Mouse (Mus musculus): ENCODE measurements around the gene Ttc7b. TPM values are rescaled to one million over a fixed set of nuclear protein-coding genes. Genes with fewer than 3 reads are reported as not detected.

Ttc7b gene
- polyA plus RNA-seq, 1 experiment = 20.4 TPM

DNA sequence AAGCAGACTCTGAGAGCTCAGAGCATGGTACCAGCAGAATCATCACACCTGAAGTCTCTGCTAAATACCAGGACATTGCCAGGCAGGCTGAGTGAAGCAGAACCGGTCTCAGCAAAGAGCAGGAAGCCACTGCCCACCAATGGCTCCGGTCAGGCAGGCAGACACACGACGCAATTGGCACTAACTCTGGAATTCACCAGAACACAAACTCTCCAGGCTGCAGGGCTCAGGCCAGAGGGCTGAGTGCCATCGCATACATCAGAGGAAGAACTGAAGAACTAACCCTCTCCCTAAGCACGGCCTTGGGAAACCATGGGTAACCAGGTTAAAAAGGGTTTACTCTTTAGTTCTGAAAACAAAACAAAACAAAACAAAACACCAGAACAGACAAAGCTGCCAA is 73.5 kb downstream of the Ttc7b start:
- Histone ChIP-seq H3K36me3 (ENCODE audit: control insufficient read depth, insufficient read depth, low read length) (no peaks in the 10 kb centered on the region), H3K4me3 (ENCODE audit: extremely low read depth, insufficient read depth, insufficient read length) (no peak overlapping the region), H3K27me3 (ENCODE audit: control insufficient read depth, insufficient read depth, low read length) (no peaks in the 10 kb centered on the region), H3K27ac (ENCODE audit: insufficient read depth, low read length) (no peak overlapping the region), H3K4me1 (ENCODE audit: control insufficient read depth, insufficient read depth, insufficient read length) (peaks cover 22% of the 10 kb centered on the region; the same call in 1 of the 2 replicates)
- TF ChIP-seq CTCF (IDR thresholded peaks at IDR 0.05; ENCODE audit: extremely low read depth, insufficient read depth, insufficient read length, insufficient replicate concordance) (no peak), POLR2A (IDR thresholded peaks at IDR 0.05; ENCODE audit: low read depth, low read length) (no peak)
- WGBS = 78% methylated on average over 6 of the region's 6 CpGs
- DNase-seq (ENCODE audit: low read depth in 1 of 2, low spot score in 2 of 2) = no peak

DNA sequence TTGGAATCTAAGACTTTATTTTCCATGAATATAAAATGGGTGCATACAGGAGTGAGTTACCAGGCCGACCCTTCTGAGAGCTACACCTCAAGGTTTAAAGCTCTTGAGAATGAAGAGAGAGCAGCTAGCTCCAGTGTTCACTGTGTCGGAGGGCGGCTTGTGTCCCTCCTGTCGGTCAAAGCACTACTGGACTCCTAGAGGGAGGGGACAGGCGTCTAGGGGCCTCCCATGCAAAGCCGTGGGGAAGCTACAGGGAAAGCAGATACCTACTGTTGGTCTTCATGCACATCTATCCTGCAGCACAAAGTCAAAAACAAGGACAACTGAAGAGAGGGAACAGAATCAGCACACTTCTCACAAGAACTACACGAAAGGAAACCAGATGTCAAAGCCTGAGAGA is 74.9 kb downstream of the Ttc7b start:
- Histone ChIP-seq H3K36me3 (ENCODE audit: control insufficient read depth, insufficient read depth, low read length) (no peaks in the 10 kb centered on the region), H3K4me3 (ENCODE audit: extremely low read depth, insufficient read depth, insufficient read length) (no peak overlapping the region), H3K4me1 (ENCODE audit: control insufficient read depth, insufficient read depth, insufficient read length) (peaks cover 22% of the 10 kb centered on the region; the same call in 1 of the 2 replicates), H3K27ac (ENCODE audit: insufficient read depth, low read length) (peak overlapping the region; percentile 49), H3K27me3 (ENCODE audit: control insufficient read depth, insufficient read depth, low read length) (no peaks in the 10 kb centered on the region)
- 89% methylated on average over 7 of the region's 7 CpGs for WGBS
- no peak for DNase-seq (ENCODE audit: low read depth in 1 of 2, low spot score in 2 of 2)
- TF ChIP-seq POLR2A (IDR thresholded peaks at IDR 0.05; ENCODE audit: low read depth, low read length) (no peak), CTCF (IDR thresholded peaks at IDR 0.05; ENCODE audit: extremely low read depth, insufficient read depth, insufficient read length, insufficient replicate concordance) (no peak)

DNA sequence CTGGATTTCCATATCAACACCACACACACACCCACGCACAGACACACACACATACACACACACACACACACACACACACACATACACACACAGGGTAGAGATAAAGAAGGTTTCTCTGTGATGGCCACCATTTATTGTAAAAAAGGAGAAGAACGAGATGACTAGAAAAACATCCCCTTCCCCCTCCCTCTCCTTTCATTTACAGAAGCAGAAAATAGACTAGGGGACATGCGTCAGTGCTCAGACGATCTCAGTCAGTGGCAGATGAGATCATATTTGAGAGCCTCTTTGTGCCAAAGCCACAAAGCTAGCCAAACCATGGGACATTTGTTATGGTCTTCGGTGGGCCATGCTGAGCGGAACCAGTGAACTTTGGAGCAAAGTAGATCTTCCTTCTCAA is 75.4 kb downstream of the Ttc7b start:
- Histone ChIP-seq H3K4me3 (ENCODE audit: extremely low read depth, insufficient read depth, insufficient read length) (no peak overlapping the region), H3K27ac (ENCODE audit: insufficient read depth, low read length) (peak overlapping the region; percentile 65; the same call in 1 of the 2 replicates), H3K36me3 (ENCODE audit: control insufficient read depth, insufficient read depth, low read length) (no peaks in the 10 kb centered on the region), H3K27me3 (ENCODE audit: control insufficient read depth, insufficient read depth, low read length) (no peaks in the 10 kb centered on the region), H3K4me1 (ENCODE audit: control insufficient read depth, insufficient read depth, insufficient read length) (peaks cover 22% of the 10 kb centered on the region; the same call in 1 of the 2 replicates)
- peak; percentile 14 to 50 for DNase-seq (ENCODE audit: low read depth in 1 of 2, low spot score in 2 of 2)
- no peak for TF ChIP-seq POLR2A (IDR thresholded peaks at IDR 0.05; ENCODE audit: low read depth, low read length)
- TF ChIP-seq CTCF (IDR thresholded peaks at IDR 0.05; ENCODE audit: extremely low read depth, insufficient read depth, insufficient read length, insufficient replicate concordance) = no peak
- 50% methylated on average over 6 of the region's 6 CpGs for WGBS

DNA sequence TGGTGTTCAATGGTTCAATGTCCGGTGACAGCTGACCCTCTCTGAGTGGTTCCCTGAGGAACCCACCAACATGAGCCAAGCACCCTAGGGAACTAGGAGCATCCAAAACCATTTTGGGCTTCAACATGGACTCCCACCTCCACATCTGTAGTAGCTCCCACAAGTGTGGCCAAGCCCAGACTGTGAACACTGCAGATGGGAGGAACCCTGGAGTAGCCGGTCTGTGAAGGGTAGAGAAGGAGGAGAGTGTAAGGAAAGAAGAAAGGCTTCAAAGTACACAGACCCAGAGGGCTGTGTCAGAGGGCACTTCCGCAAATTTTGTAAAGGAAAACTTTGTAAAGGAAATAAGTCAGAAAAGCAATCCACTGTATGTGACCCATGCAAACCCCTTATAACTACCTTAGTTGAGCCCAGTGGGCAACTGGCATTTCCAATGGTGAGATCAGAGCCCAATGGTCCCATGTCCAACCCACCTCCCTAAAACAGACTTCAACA is 75.9 kb downstream of the Ttc7b start:
- no peak overlapping the region for H3K4me3 ChIP-seq (ENCODE audit: extremely low read depth, insufficient read depth, insufficient read length)
- H3K27me3 ChIP-seq (ENCODE audit: control insufficient read depth, insufficient read depth, low read length) = no peaks in the 10 kb centered on the region
- peak overlapping the region; percentile 65; the same call in 1 of the 2 replicates for H3K27ac ChIP-seq (ENCODE audit: insufficient read depth, low read length)
- no peaks in the 10 kb centered on the region for H3K36me3 ChIP-seq (ENCODE audit: control insufficient read depth, insufficient read depth, low read length)
- TF ChIP-seq POLR2A (IDR thresholded peaks at IDR 0.05; ENCODE audit: low read depth, low read length) = no peak
- no peak for TF ChIP-seq CTCF (IDR thresholded peaks at IDR 0.05; ENCODE audit: extremely low read depth, insufficient read depth, insufficient read length, insufficient replicate concordance)
- 94% methylated on average over 3 of the region's 3 CpGs for WGBS
- no peak for DNase-seq (ENCODE audit: low read depth in 1 of 2, low spot score in 2 of 2)
- peaks cover 22% of the 10 kb centered on the region; the same call in 1 of the 2 replicates for H3K4me1 ChIP-seq (ENCODE audit: control insufficient read depth, insufficient read depth, insufficient read length)

DNA sequence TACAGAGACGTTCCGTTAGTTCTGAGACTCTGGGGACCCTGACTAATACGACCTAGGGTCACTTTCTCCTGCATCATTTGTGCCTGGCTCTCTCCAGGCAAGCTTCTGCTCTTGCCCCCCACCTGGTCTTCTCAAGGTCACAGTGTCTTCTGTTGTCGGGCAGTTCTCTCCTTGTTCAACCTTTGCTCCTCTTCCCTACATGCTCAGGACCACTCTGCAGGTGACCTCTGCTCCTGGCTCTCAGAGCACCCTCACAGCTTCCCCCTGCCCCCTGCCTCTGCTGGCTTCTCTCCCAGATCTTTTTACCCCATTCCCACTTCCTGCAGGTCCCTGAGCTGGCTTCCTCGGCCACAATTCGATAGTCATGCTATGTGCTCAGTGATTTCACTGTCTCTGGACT is 77.2 kb downstream of the Ttc7b start:
- H3K36me3 ChIP-seq (ENCODE audit: control insufficient read depth, insufficient read depth, low read length) = no peaks in the 10 kb centered on the region
- WGBS = 91% methylated on average over 6 of the region's 6 CpGs
- H3K4me3 ChIP-seq (ENCODE audit: extremely low read depth, insufficient read depth, insufficient read length) = no peak overlapping the region
- no peak for DNase-seq (ENCODE audit: low read depth in 1 of 2, low spot score in 2 of 2)
- TF ChIP-seq POLR2A (IDR thresholded peaks at IDR 0.05; ENCODE audit: low read depth, low read length) = no peak
- no peak for TF ChIP-seq CTCF (IDR thresholded peaks at IDR 0.05; ENCODE audit: extremely low read depth, insufficient read depth, insufficient read length, insufficient replicate concordance)
- H3K27me3 ChIP-seq (ENCODE audit: control insufficient read depth, insufficient read depth, low read length) = no peaks in the 10 kb centered on the region
- peaks cover 22% of the 10 kb centered on the region; the same call in 1 of the 2 replicates for H3K4me1 ChIP-seq (ENCODE audit: control insufficient read depth, insufficient read depth, insufficient read length)
- H3K27ac ChIP-seq (ENCODE audit: insufficient read depth, low read length) = no peak overlapping the region

DNA sequence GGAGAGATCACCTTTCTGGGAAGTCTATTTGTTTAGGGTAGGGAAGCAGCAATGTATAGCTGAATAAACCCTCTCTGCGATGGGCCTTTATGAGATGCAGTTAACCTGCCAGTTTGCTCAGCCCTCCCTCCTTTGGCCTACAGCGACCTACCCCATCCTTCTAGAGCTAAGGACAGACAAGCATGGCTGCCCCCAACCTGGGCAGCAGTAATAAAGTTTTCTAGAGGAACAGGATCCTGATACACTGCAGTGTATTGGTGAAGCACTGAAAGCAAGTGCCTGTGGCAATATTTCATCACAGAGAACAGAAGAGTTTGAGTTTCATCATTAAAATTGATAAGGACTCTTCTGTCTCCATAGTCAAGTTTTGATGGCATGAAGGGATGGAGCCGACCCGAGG is 79.0 kb downstream of the Ttc7b start:
- no peak for DNase-seq (ENCODE audit: low read depth in 1 of 2, low spot score in 2 of 2)
- no peaks in the 10 kb centered on the region for H3K36me3 ChIP-seq (ENCODE audit: control insufficient read depth, insufficient read depth, low read length)

DNA sequence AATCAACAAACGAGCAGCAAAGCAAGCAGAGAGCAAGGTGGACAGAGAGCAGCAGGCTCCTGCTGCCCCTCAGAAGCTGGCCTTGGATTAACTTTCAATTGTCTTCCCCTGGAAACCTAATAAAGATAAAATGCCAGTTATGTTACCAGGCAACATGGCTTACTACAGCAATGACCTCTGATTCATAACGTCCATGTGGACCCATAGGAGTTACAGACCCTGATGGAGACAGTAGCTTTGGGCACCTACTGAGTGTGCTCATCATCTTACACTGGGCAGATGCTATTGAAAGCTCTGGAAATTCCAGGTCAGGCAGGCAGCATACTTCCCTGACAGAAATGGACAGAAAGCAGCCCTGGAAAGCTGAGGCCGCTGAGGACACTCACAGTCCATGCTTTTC is 80.7 kb downstream of the Ttc7b start:
- H3K27ac ChIP-seq (ENCODE audit: insufficient read depth, low read length) = no peak overlapping the region
- H3K27me3 ChIP-seq (ENCODE audit: control insufficient read depth, insufficient read depth, low read length) = no peaks in the 10 kb centered on the region
- no peak for TF ChIP-seq POLR2A (IDR thresholded peaks at IDR 0.05; ENCODE audit: low read depth, low read length)
- TF ChIP-seq CTCF (IDR thresholded peaks at IDR 0.05; ENCODE audit: extremely low read depth, insufficient read depth, insufficient read length, insufficient replicate concordance) = no peak
- WGBS = 85% methylated on average over 3 of the region's 3 CpGs
- H3K36me3 ChIP-seq (ENCODE audit: control insufficient read depth, insufficient read depth, low read length) = no peaks in the 10 kb centered on the region
- no peak overlapping the region for H3K4me3 ChIP-seq (ENCODE audit: extremely low read depth, insufficient read depth, insufficient read length)
- H3K4me1 ChIP-seq (ENCODE audit: control insufficient read depth, insufficient read depth, insufficient read length) = peaks cover 6% of the 10 kb centered on the region; the same call in 1 of the 2 replicates
- DNase-seq (ENCODE audit: low read depth in 1 of 2, low spot score in 2 of 2) = no peak

More for the DNA sequence above, 79.0 kb downstream of the Ttc7b start:
- Histone ChIP-seq H3K4me3 (ENCODE audit: extremely low read depth, insufficient read depth, insufficient read length) (no peak overlapping the region), H3K27me3 (ENCODE audit: control insufficient read depth, insufficient read depth, low read length) (no peaks in the 10 kb centered on the region), H3K27ac (ENCODE audit: insufficient read depth, low read length) (no peak overlapping the region), H3K4me1 (ENCODE audit: control insufficient read depth, insufficient read depth, insufficient read length) (peaks cover 22% of the 10 kb centered on the region; the same call in 1 of the 2 replicates)
- TF ChIP-seq POLR2A (IDR thresholded peaks at IDR 0.05; ENCODE audit: low read depth, low read length) (no peak), CTCF (IDR thresholded peaks at IDR 0.05; ENCODE audit: extremely low read depth, insufficient read depth, insufficient read length, insufficient replicate concordance) (no peak)
- 85% methylated on average over 4 of the region's 4 CpGs for WGBS

Data from spleen, adult 2 months (tissue).